Mouse (Mus musculus) central nervous system, embryonic 11.5 days (tissue): ENCODE data around the gene Srsf9. TPM values are rescaled to one million over a fixed set of nuclear protein-coding genes. Genes with fewer than 3 reads are reported as not detected.

Experiments
- polyA plus RNA-seq: library from polyadenylated mRNA; depleted of rRNA; stranded (reverse); fragments of >200 nt; gene quantifications from 2 replicates; pipeline ENCODE4 v1.2.3, GENCODE M21; 2012; rRNA removed

Srsf9 gene
- polyA plus RNA-seq: 179 and 226 TPM in 2 replicates

DNA sequence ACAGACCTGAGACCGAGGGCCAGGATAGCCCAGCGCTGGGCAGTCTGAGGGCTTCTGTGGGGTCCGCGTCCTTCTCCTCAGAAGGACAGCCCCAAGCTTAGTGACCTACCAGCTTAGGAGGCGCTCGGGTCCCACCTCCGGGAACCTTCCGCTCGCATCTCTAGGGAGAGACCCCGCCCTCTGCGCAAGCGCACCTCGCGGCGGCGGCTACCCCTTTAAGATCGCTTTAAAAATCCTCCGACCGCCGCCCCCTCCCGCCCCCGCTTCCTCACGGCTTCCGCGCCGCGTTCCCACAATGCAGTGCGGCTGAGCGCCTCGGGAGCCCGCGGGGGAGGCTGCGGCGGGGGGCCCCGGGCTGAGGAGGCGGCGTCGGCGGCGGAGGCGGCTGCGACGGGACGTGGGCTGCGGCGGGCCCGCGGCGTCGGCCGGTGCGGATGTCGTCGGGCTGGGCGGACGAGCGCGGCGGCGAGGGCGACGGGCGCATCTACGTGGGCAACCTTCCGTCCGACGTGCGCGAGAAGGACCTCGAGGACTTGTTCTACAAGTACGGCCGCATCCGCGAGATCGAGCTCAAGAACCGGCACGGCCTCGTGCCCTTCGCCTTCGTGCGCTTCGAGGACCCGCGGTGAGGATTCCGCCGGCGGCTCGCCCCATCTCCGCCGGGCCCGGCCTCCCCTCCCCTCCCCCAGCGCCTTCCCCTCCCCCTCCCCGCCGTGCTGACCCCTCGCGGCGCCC is at the start of gene Srsf9:
TSS of gene Srsf9 (plus strand) at position 303 of the 735 bp plus-strand sequence.

GRCm38 (mm10) chr5:115279226-115280049 is 47.5 kb upstream of the Srsf9 start, which contains the start of gene Coq5:
Coq5 (plus strand) TSS chr5:115279666.

DNA sequence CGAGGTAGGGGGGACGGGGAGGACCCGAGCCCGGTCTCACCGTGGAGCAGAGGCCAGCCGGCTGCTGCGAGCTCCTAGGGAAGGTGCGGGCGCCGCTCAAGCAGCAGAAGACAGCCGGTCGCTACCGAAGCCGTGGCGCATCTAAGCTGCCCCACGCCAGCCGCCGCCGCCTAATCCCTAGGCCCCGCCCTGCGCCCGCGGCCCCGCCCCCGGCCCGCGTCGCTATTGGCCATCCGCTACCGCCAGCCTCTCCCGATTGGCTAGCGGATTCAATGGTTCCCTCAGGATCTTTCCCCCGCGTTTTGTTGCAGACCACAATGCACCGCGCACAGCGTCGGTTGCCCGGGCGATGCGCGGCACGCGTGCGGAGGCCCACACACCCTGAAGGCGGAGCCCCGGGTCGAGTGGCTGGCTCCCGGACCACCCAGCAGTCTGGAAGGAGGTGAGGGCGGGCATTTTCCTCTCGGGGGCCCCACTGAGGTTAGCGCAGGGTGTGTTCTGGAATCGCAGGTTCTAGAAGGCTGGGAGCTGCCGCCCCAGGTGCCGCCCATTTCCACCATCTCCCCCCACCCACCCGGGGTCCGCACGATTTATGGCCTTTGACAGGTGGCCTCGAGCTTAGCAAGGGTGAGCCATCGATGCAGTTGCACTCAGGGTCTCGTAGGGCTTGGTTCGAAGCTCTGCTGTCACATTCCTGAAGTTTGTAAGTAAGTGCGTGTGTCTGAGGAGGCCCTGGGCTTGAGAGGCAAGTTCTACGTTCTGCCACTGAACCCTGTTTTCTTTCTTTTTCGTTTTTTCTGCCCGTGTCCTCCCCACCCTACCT is 26.0 kb upstream of the Srsf9 start, which contains the start of gene Dynll1:
TSS of gene Dynll1 (minus strand) at position 208 of the 823 bp plus-strand sequence.

DNA sequence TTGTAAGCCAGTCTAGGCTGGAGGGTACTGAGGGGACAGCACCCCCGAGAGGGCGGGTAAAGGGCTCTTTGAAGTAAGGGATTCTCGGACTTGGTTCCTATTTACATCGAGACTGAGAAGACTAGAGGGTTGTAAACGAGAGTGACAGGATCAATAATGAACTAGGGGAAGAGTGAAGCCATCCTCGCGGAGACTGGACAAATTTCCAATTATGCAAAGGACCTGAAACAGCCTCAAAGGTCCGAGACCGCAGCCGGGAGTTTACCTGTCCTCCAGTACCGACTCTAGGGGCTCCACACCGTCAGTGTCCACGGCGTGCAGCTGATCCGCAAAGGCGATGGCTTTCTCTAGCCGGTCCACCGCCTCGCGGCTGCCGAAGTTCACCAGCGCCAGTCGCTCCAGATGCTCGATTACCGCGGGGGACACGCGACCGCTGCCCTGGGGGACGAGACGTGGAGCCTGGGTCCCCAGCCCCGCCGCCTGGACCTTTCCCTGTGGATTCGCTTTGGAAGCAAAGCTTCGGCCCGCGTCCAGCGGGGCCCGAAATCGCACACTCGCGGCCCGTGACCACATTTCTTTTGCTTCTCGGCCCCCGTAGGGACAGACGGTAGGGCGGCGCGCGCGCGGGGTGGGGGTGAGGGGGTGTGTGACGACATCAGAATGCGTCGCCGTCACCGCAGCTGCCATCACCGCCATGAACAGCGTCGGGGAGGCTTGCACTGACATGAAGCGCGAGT is 13.8 kb downstream of the Srsf9 start, which contains the start of the genes Gatc and Triap1:
TSS of gene Gatc (minus strand) at position 602 of the 737 bp plus-strand sequence.
TSS of gene Triap1 (plus strand) at position 649 of the 737 bp plus-strand sequence.

DNA sequence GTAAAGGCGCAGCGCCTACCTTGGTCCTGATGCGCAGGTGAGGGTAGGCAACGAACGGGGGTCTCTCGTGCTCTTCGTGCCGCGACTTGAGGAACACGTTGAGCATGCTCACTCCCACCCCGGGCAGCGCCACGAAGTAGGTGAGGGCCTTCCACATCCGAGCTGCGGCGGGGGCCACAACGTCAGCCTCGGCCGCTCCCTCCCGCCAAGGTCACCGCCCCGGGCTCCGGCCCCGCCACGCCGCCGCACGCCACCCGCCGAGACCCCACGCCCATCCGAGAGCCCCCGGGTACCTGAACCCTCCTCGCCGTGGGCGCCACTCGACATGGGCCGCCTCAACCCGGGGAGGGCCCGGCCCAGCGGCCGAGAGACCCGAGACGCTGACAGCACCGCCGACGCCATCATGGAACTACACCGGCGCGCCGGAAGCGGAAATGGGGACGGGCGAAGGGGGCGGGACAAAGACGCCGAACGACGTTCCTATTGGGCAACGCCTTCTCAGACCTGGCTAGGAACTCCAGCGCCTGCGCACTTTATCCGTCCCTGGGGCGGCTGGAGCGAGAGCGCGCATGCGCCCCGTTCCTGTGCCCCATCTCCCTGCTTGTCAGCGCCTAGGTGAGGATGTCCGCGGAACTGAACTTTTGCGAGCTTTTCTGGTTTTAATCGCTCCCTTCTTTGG is 21.7 kb downstream of the Srsf9 start, which contains the start of gene Cox6a1:
TSS of gene Cox6a1 (minus strand) at position 436 of the 679 bp plus-strand sequence.

Other genes starting within 250 kb of the Srsf9 start
- 0.62 TPM in 1 of 2 replicates, not detected in the other for gene Gm10401, start 228.9 kb upstream of the Srsf9 start, polyA plus RNA-seq
- gene Acads, start 207.8 kb upstream of the Srsf9 start, polyA plus RNA-seq: 35.8 and 47.9 TPM in 2 replicates
- gene Unc119b, start 192.2 kb upstream of the Srsf9 start, polyA plus RNA-seq: 57.8 and 68.3 TPM in 2 replicates
- 140 and 222 TPM in 2 replicates for gene Mlec, start 169.0 kb upstream of the Srsf9 start, polyA plus RNA-seq
- 10.5 and 12.7 TPM in 2 replicates for gene Cabp1, start 132.8 kb upstream of the Srsf9 start, polyA plus RNA-seq
- 50.2 and 81.4 TPM in 2 replicates for gene Pop5, start 91.3 kb upstream of the Srsf9 start, polyA plus RNA-seq
- gene Rnf10, start 54.3 kb upstream of the Srsf9 start, polyA plus RNA-seq: 162 and 230 TPM in 2 replicates
- gene Coq5, start 47.5 kb upstream of the Srsf9 start, polyA plus RNA-seq: 21.4 and 25.2 TPM in 2 replicates
- 765 and 1,078 TPM in 2 replicates for gene Dynll1, start 26.2 kb upstream of the Srsf9 start, polyA plus RNA-seq
- gene Gatc, start 14.0 kb downstream of the Srsf9 start, polyA plus RNA-seq: 21.5 and 27.9 TPM in 2 replicates
- gene Triap1, start 14.0 kb downstream of the Srsf9 start, polyA plus RNA-seq: 31.4 and 31.6 TPM in 2 replicates
- 811 and 1,449 TPM in 2 replicates for gene Cox6a1, start 21.8 kb downstream of the Srsf9 start, polyA plus RNA-seq
- 280 and 494 TPM in 2 replicates for gene Msi1, start 102.4 kb downstream of the Srsf9 start, polyA plus RNA-seq
- not detected in 2 replicates for gene Pla2g1b, start 139.1 kb downstream of the Srsf9 start, polyA plus RNA-seq
- gene Sirt4, start 157.5 kb downstream of the Srsf9 start, polyA plus RNA-seq: 41.7 and 58.3 TPM in 2 replicates
- gene Pxn, start 179.5 kb downstream of the Srsf9 start, polyA plus RNA-seq: 35.1 and 46.8 TPM in 2 replicates
- gene Rplp0, start 232.3 kb downstream of the Srsf9 start, polyA plus RNA-seq: 2,245 and 2,728 TPM in 2 replicates
- 49.0 and 56.7 TPM in 2 replicates for gene Gcn1l1, start 238.1 kb downstream of the Srsf9 start, polyA plus RNA-seq